Mouse (Mus musculus): ENCODE results near the gene Eps8. TPM values are rescaled to one million over a fixed set of nuclear protein-coding genes. Genes with fewer than 3 reads are reported as not detected.
"Not testable (repeated sequence)": the region's sequence is repeated elsewhere in the genome, so short reads cannot be mapped to it uniquely, and the experiment has no call there.

Gene Eps8
- polyA plus RNA-seq, 1 experiment from 2014 or later = 45.1 TPM

GRCm38 (mm10) chr6:137493211-137494135 is 161.2 kb downstream of the Eps8 start:
- TF ChIP-seq CTCF (IDR thresholded peaks at IDR 0.05; ENCODE audit: low read depth) = no peak
- ATAC-seq (replicated peaks; ENCODE audit: low FRiP score, low read depth) = no peak
- H3K36me3 ChIP-seq (ENCODE audit: insufficient read depth, low read length) = no peaks in the 10 kb centered on the region
- no peak overlapping the region for H3K27ac ChIP-seq
- DNase-seq (ENCODE audit: low spot score) = no peak
- no peak overlapping the region for H3K4me2 ChIP-seq (ENCODE audit: low read length)
- 86% methylated on average over 17 of the region's 17 CpGs for WGBS
- no peaks in the 10 kb centered on the region for H3K9me3 ChIP-seq (replicated peaks; ENCODE audit: low read length)
- H3K4me3 ChIP-seq (replicated peaks; ENCODE audit: low read depth, low read length) = no peak overlapping the region
- H3K9ac ChIP-seq (ENCODE audit: low read depth, low read length) = no peak overlapping the region
- no peaks in the 10 kb centered on the region for H3K4me1 ChIP-seq (replicated peaks; ENCODE audit: insufficient read depth, low read length)
- no peaks in the 10 kb centered on the region for H3K27me3 ChIP-seq (ENCODE audit: insufficient read depth, low read length)

- Histone ChIP-seq H3K27ac (no peak overlapping the region), H3K4me1 (replicated peaks; ENCODE audit: insufficient read depth, low read length) (no peaks in the 10 kb centered on the region), H3K4me3 (replicated peaks; ENCODE audit: low read depth, low read length) (no peak overlapping the region), H3K4me2 (ENCODE audit: low read length) (no peak overlapping the region), H3K9ac (ENCODE audit: low read depth, low read length) (no peak overlapping the region), H3K27me3 (ENCODE audit: insufficient read depth, low read length) (no peaks in the 10 kb centered on the region), H3K36me3 (ENCODE audit: insufficient read depth, low read length) (no peaks in the 10 kb centered on the region), H3K9me3 (replicated peaks; ENCODE audit: low read length) (no peaks in the 10 kb centered on the region)
- ATAC-seq (replicated peaks; ENCODE audit: low FRiP score, low read depth) (no peak), DNase-seq (ENCODE audit: low spot score) (no peak)
- TF ChIP-seq CTCF (IDR thresholded peaks at IDR 0.05; ENCODE audit: low read depth) = no peak
- WGBS = 74% methylated on average over 4 of the region's 4 CpGs
Measured at GRCm38 (mm10) chr6:137492582-137492981, 162.1 kb downstream of the Eps8 start.

- TF ChIP-seq CTCF (IDR thresholded peaks at IDR 0.05; ENCODE audit: low read depth) = no peak
- ATAC-seq (replicated peaks; ENCODE audit: low FRiP score, low read depth) (no peak), DNase-seq (ENCODE audit: low spot score) (no peak)
- Histone ChIP-seq H3K27ac (no peak overlapping the region), H3K36me3 (ENCODE audit: insufficient read depth, low read length) (no peaks in the 10 kb centered on the region), H3K9ac (ENCODE audit: low read depth, low read length) (no peak overlapping the region), H3K4me1 (replicated peaks; ENCODE audit: insufficient read depth, low read length) (no peaks in the 10 kb centered on the region), H3K4me2 (ENCODE audit: low read length) (no peak overlapping the region), H3K4me3 (replicated peaks; ENCODE audit: low read depth, low read length) (no peak overlapping the region), H3K27me3 (ENCODE audit: insufficient read depth, low read length) (no peaks in the 10 kb centered on the region), H3K9me3 (replicated peaks; ENCODE audit: low read length) (no peaks in the 10 kb centered on the region)
- WGBS = 52% methylated on average over 2 of the region's 2 CpGs
Measured at GRCm38 (mm10) chr6:137491659-137492058, 163.0 kb downstream of the Eps8 start.

GRCm38 (mm10) chr6:137490115-137490514 is 164.6 kb downstream of the Eps8 start:
- no peak overlapping the region for H3K4me2 ChIP-seq (ENCODE audit: low read length)
- ATAC-seq (replicated peaks; ENCODE audit: low FRiP score, low read depth) (no peak), DNase-seq (ENCODE audit: low spot score) (no peak)
- H3K4me1 ChIP-seq (replicated peaks; ENCODE audit: insufficient read depth, low read length) = no peaks in the 10 kb centered on the region
- H3K27ac ChIP-seq = no peak overlapping the region
- no peak for TF ChIP-seq CTCF (IDR thresholded peaks at IDR 0.05; ENCODE audit: low read depth)
- no peaks in the 10 kb centered on the region for H3K27me3 ChIP-seq (ENCODE audit: insufficient read depth, low read length)
- H3K9me3 ChIP-seq (replicated peaks; ENCODE audit: low read length) = no peaks in the 10 kb centered on the region
- WGBS = 91% methylated on average over 14 of the region's 14 CpGs
- H3K9ac ChIP-seq (ENCODE audit: low read depth, low read length) = no peak overlapping the region
- no peak overlapping the region for H3K4me3 ChIP-seq (replicated peaks; ENCODE audit: low read depth, low read length)
- H3K36me3 ChIP-seq (ENCODE audit: insufficient read depth, low read length) = no peaks in the 10 kb centered on the region

GRCm38 (mm10) chr6:137487443-137487842 is 167.2 kb downstream of the Eps8 start:
- Histone ChIP-seq H3K36me3 (ENCODE audit: insufficient read depth, low read length) (no peaks in the 10 kb centered on the region), H3K4me3 (replicated peaks; ENCODE audit: low read depth, low read length) (no peak overlapping the region), H3K9me3 (replicated peaks; ENCODE audit: low read length) (no peaks in the 10 kb centered on the region), H3K27me3 (ENCODE audit: insufficient read depth, low read length) (no peaks in the 10 kb centered on the region), H3K27ac (no peak overlapping the region), H3K4me2 (ENCODE audit: low read length) (no peak overlapping the region), H3K4me1 (replicated peaks; ENCODE audit: insufficient read depth, low read length) (no peaks in the 10 kb centered on the region), H3K9ac (ENCODE audit: low read depth, low read length) (no peak overlapping the region)
- DNase-seq (ENCODE audit: low spot score) = peak; percentile 62
- ATAC-seq (replicated peaks; ENCODE audit: low FRiP score, low read depth) = peak; percentile 70; the same call in 1 of the 2 replicates
- 53% methylated on average over 6 of the region's 6 CpGs for WGBS
- TF ChIP-seq CTCF (IDR thresholded peaks at IDR 0.05; ENCODE audit: low read depth) = no peak

- 86% methylated on average over 7 of the region's 7 CpGs for WGBS
- no peak for TF ChIP-seq CTCF (IDR thresholded peaks at IDR 0.05; ENCODE audit: low read depth)
Measured at GRCm38 (mm10) chr6:137482891-137483290, 171.8 kb downstream of the Eps8 start.

GRCm38 (mm10) chr6:137475695-137476094 is 179.0 kb downstream of the Eps8 start:
- DNase-seq (ENCODE audit: low spot score); H3K27ac ChIP-seq; H3K9ac ChIP-seq (ENCODE audit: low read depth, low read length); H3K9me3 ChIP-seq (replicated peaks; ENCODE audit: low read length); H3K36me3 ChIP-seq (ENCODE audit: insufficient read depth, low read length); H3K4me2 ChIP-seq (ENCODE audit: low read length); H3K27me3 ChIP-seq (ENCODE audit: insufficient read depth, low read length); H3K4me3 ChIP-seq (replicated peaks; ENCODE audit: low read depth, low read length); H3K4me1 ChIP-seq (replicated peaks; ENCODE audit: insufficient read depth, low read length); ATAC-seq (replicated peaks; ENCODE audit: low FRiP score, low read depth): not testable (repeated sequence)
- WGBS = 92% methylated on average over 5 of the region's 5 CpGs

More at GRCm38 (mm10) chr6:137482891-137483290, 171.8 kb downstream of the Eps8 start:
- Histone ChIP-seq H3K9me3 (replicated peaks; ENCODE audit: low read length) (no peaks in the 10 kb centered on the region), H3K4me3 (replicated peaks; ENCODE audit: low read depth, low read length) (no peak overlapping the region), H3K27me3 (ENCODE audit: insufficient read depth, low read length) (no peaks in the 10 kb centered on the region), H3K9ac (ENCODE audit: low read depth, low read length) (no peak overlapping the region), H3K4me2 (ENCODE audit: low read length) (no peak overlapping the region), H3K27ac (no peak overlapping the region), H3K4me1 (replicated peaks; ENCODE audit: insufficient read depth, low read length) (no peaks in the 10 kb centered on the region), H3K36me3 (ENCODE audit: insufficient read depth, low read length) (no peaks in the 10 kb centered on the region; the same call in 1 of the 2 replicates)
- ATAC-seq (replicated peaks; ENCODE audit: low FRiP score, low read depth) (no peak), DNase-seq (ENCODE audit: low spot score) (no peak)
